Mouse (Mus musculus) heart, embryonic 12.5 days (tissue): ENCODE data around the gene Rnf43. TPM values are rescaled to one million over a fixed set of nuclear protein-coding genes. Genes with fewer than 3 reads are reported as not detected.

Experiments used
- ATAC-seq: fragments of 200-750 bp; cut with Nextera tagmentation; 2 replicates; pipeline ENCODE4 v1.8.0; 2017; ENCODE audit warnings: moderate TSS enrichment, moderate library complexity; ENCODE audit not compliant: insufficient number of reproducible peaks, low FRiP score
- H3K27ac ChIP-seq: fragments of 300-500 bp; sonication (generic); 2 replicates; pipeline ENCODE4 v1.5.1; 2016; ENCODE audit warnings: mild to moderate bottlenecking, moderate library complexity; ENCODE audit not compliant: poor library complexity, severe bottlenecking
- H3K27me3 ChIP-seq: fragments of 300-500 bp; sonication (generic); replicated peaks from 2 replicates; pipeline ENCODE4 v1.6.1; 2016; ENCODE audit warnings: mild to moderate bottlenecking, moderate library complexity
- H3K36me3 ChIP-seq: fragments of 300-500 bp; sonication (generic); 2 replicates; pipeline ENCODE4 v1.6.1; 2016; ENCODE audit warnings: mild to moderate bottlenecking, moderate library complexity
- H3K4me1 ChIP-seq: fragments of 300-500 bp; sonication (generic); replicated peaks from 2 replicates; pipeline ENCODE4 v1.6.1; 2016; ENCODE audit warnings: mild to moderate bottlenecking
- H3K4me2 ChIP-seq: fragments of 300-500 bp; sonication (generic); 2 replicates; pipeline ENCODE4 v1.6.1; 2016; ENCODE audit warnings: mild to moderate bottlenecking, moderate library complexity
- H3K4me3 ChIP-seq: fragments of 300-500 bp; sonication (generic); 2 replicates; pipeline ENCODE4 v1.5.1; 2016; ENCODE audit warnings: mild to moderate bottlenecking
- H3K9ac ChIP-seq: fragments of 300-500 bp; sonication (generic); 2 replicates; pipeline ENCODE4 v1.6.1; 2016; ENCODE audit warnings: mild to moderate bottlenecking, moderate library complexity
- H3K9me3 ChIP-seq: fragments of 300-500 bp; sonication (generic); replicated peaks from 2 replicates; pipeline ENCODE4 v1.6.1; 2016; ENCODE audit warnings: mild to moderate bottlenecking, moderate library complexity
- WGBS: fragments of 180-500 bp; shearing (Covaris S2); methylation state at CpG from one replicate; pipeline ENCODE4 v1.1.7; 2016; 5-methylcytosine and 5-hydroxymethylcytosine counted together
- polyA plus RNA-seq: library from polyadenylated mRNA; unstranded; fragments of >200 nt; fragmentation: Nextera tagmentation; extraction: Ambion mirVana; gene quantifications from 2 replicates; pipeline ENCODE4 v1.2.1, GENCODE M21; 2016

Gene Rnf43
- polyA plus RNA-seq, 1 experiment from 2014 or later = 1.9 TPM

DNA sequence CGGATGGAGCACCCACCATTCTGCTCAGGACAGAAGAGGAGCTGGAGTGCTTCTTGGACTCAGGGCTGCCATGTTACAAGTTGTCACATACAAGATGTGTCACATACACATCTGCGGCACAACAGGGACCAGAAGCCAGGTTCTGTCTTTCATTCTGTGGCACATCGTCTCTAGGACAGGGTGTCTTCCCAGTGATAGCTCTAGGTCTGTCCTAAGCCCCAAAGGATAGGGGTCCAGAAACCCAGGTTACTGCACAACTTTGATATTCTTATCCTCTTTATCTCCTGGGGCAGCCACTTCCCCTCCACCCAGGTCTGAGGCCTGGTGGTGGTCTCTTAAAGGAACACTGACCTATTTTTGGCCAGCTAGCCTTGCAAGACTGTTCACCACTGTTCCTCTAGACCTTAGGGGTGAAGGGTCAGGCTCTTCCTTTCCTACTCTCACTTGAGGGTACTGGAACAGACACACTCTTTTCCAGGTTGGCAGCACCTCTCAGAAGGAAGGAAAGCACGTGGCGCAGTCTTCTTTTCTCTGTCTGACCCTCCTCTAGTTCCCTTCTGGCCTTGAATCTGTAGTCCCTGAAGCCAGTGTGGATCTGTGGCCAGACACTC lies 91.5 kb downstream of the Rnf43 start:
- no peak overlapping the region for H3K27ac ChIP-seq
- H3K4me2 ChIP-seq = 0 out of 2 replicates have a peak overlapping the region, but pooled peaks have one; percentile 6

GRCm38 (mm10) chr11:87754603-87755002 lies 92.1 kb downstream of the Rnf43 start:
- 59% methylated on average over 5 of the region's 5 CpGs for WGBS
- no peak for ATAC-seq
- no peaks in the 10 kb centered on the region for H3K36me3 ChIP-seq
- H3K9ac ChIP-seq = no peak overlapping the region
- no peak overlapping the region for H3K4me2 ChIP-seq
- H3K27me3 ChIP-seq = peaks cover 3% of the 10 kb centered on the region
- no peaks in the 10 kb centered on the region for H3K9me3 ChIP-seq
- peaks cover 10% of the 10 kb centered on the region; the same call in 1 of the 2 replicates for H3K4me1 ChIP-seq
- H3K27ac ChIP-seq = no peak overlapping the region
- no peak overlapping the region for H3K4me3 ChIP-seq

More for the DNA sequence above, 91.5 kb downstream of the Rnf43 start:
- WGBS = 60% methylated on average over 5 of the region's 5 CpGs
- Histone ChIP-seq H3K27me3 (peaks cover 7% of the 10 kb centered on the region), H3K4me1 (peaks cover 10% of the 10 kb centered on the region; the same call in 1 of the 2 replicates), H3K9me3 (no peaks in the 10 kb centered on the region), H3K36me3 (no peaks in the 10 kb centered on the region), H3K4me3 (no peak overlapping the region), H3K9ac (no peak overlapping the region)
- no peak for ATAC-seq

- ATAC-seq = peak; percentile 86
- no peak overlapping the region for H3K27ac ChIP-seq
- WGBS = 65% methylated on average over 17 of the region's 17 CpGs
- no peaks in the 10 kb centered on the region for H3K36me3 ChIP-seq
- no peaks in the 10 kb centered on the region for H3K9me3 ChIP-seq
- peak overlapping the region; percentile 26 for H3K4me3 ChIP-seq
- H3K9ac ChIP-seq = no peak overlapping the region
- H3K27me3 ChIP-seq = peaks cover 11% of the 10 kb centered on the region
- peaks cover 10% of the 10 kb centered on the region; the same call in 1 of the 2 replicates for H3K4me1 ChIP-seq
- H3K4me2 ChIP-seq = 0 out of 2 replicates have a peak overlapping the region, but pooled peaks have one; percentile 6
Observed at GRCm38 (mm10) chr11:87755360-87756017, 93.0 kb downstream of the Rnf43 start.

DNA sequence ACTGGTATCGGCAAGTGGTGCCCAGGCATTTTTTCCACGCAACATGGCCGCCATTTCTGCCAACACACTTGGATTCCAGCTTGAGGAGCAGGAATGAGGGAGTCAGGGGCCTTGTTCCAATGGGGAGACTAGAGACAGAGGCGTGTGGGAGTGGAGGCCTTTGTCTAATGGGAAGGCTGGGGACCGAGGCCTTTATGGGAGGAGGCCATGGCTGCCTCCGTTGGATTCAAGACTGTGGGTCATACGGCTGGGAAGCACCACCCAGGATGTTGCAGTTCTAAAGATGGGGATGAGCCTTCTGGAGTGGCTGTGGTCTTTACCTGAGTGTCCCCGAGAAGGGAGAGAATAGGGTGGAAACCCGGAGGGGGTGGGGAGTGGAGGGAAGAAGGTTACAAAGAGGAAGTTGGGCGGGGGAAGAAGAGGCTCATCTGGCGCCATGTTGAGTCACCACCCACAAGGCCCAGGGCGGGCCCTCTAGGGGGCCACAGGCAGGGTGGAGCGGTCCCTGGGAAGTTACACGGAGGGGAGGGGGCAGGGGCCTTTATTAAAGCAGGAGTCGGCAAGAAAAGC lies 93.8 kb downstream of the Rnf43 start:
- Histone ChIP-seq H3K4me1 (peaks cover 10% of the 10 kb centered on the region; the same call in 1 of the 2 replicates), H3K4me2 (peak overlapping the region; percentile 12; the same call in 1 of the 2 replicates), H3K9ac (0 out of 2 replicates have a peak overlapping the region, but pooled peaks have one; percentile 32), H3K36me3 (no peaks in the 10 kb centered on the region), H3K4me3 (peak overlapping the region; percentile 26), H3K9me3 (no peaks in the 10 kb centered on the region), H3K27ac (peak overlapping the region; percentile 42), H3K27me3 (peaks cover 20% of the 10 kb centered on the region)
- WGBS = 75% methylated on average over 15 of the region's 15 CpGs
- peak; percentile 80 for ATAC-seq

- Histone ChIP-seq H3K4me3 (peak overlapping the region; percentile 26), H3K9me3 (no peaks in the 10 kb centered on the region), H3K27me3 (peaks cover 29% of the 10 kb centered on the region), H3K4me1 (peaks cover 10% of the 10 kb centered on the region; the same call in 1 of the 2 replicates), H3K27ac (0 out of 2 replicates have a peak overlapping the region, but pooled peaks have one; percentile 42), H3K4me2 (peak overlapping the region; percentile 12; the same call in 1 of the 2 replicates), H3K9ac (no peak overlapping the region), H3K36me3 (no peaks in the 10 kb centered on the region)
- 79% methylated on average over 25 of the region's 25 CpGs for WGBS
- no peak for ATAC-seq
Observed at GRCm38 (mm10) chr11:87757001-87757954, 94.8 kb downstream of the Rnf43 start.

DNA sequence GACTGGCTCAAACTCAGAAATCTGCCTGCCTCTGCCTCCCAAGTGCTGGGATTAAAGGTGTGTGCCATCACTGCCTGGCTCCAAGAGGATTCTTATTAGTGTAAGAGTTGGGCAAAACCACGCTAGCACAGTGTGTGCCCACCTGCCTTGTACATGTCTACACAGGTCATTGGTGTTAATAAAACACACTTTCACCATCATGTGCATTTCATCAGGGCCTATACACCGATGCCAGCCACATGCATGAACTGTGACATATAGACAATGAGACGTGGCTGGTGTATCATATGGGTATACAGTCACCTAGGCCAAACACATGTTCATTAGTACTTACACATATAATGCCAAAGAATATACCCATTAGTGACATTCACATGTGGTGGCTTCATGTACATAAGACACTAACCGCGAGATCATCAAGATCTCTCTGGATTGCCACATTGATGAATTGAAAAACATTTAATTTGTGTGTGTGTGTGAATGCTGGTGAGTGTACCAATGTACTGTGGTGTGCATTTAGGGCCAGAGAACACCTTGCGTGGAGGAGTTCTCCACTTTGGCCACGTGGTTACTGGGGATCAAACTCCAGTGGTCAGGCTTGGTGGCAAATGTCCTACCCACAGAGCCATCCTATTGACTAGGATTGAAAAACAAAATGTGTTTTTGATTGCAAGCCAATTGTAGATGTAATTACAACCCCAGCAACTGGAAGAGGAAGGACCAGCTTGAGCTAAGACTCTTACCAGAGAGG lies 95.8 kb downstream of the Rnf43 start:
- Histone ChIP-seq H3K27me3 (peaks cover 40% of the 10 kb centered on the region), H3K4me1 (peaks cover 12% of the 10 kb centered on the region), H3K9ac (no peak overlapping the region), H3K36me3 (no peaks in the 10 kb centered on the region), H3K9me3 (no peaks in the 10 kb centered on the region), H3K4me2 (no peak overlapping the region), H3K4me3 (no peak overlapping the region), H3K27ac (no peak overlapping the region)
- 79% methylated on average over 7 of the region's 7 CpGs for WGBS
- ATAC-seq = no peak

DNA sequence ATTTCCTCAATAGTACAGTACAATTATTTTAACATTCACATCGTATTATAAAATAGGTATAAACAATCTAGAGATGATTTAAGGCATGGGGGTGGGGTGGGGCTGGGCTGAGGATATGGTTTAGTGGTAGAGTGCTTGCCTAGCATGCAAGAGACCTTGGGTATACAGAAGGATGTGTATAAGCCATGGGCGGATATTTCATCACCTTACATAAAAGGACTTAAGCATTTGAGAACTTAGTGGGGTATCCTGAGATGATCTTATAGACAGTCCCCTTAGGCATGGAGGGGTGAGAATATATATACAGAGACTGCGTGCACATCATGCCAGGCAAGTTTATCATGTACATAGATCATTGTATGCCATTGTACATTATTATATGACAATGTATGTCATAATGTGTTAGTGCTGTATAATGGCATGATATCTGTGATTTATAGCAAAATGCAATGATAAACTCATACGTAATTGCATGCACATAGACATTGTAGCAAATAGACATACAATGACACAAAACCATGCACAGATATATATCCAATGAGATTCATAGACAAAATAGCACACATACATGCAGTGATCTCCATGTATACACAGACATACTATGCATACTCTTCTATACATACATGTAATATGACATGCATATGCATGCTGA lies 96.6 kb downstream of the Rnf43 start:
- H3K4me2 ChIP-seq = no peak overlapping the region
- WGBS = 61% methylated on average over 4 of the region's 4 CpGs
- peaks cover 16% of the 10 kb centered on the region for H3K4me1 ChIP-seq
- H3K27me3 ChIP-seq = peaks cover 47% of the 10 kb centered on the region
- H3K27ac ChIP-seq = no peak overlapping the region
- no peak for ATAC-seq
- no peak overlapping the region for H3K9ac ChIP-seq
- H3K36me3 ChIP-seq = no peaks in the 10 kb centered on the region
- H3K9me3 ChIP-seq = no peaks in the 10 kb centered on the region
- no peak overlapping the region for H3K4me3 ChIP-seq

DNA sequence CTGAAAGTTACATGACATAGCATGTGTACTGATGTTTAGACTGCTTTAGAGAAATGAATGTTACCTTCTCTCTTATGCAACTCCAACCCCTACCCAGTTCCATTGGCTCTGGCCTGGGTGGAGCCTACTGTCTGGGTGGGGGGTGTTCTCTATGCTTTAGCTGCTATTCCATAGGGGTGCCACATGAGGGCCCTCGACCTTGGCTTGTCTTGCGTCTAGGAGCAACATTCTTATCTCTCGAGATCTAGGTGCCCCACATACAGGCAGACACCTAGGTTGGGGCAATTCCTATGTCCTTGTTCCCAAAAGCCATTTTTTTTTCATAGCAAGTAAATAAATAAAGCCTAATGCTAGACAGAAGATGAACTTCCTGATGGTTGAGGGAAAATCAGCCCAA lies 97.1 kb downstream of the Rnf43 start:
- H3K4me2 ChIP-seq = no peak overlapping the region
- no peak overlapping the region for H3K27ac ChIP-seq
- peaks cover 52% of the 10 kb centered on the region for H3K27me3 ChIP-seq
- H3K9me3 ChIP-seq = no peaks in the 10 kb centered on the region
- H3K4me3 ChIP-seq = no peak overlapping the region
- ATAC-seq = no peak
- H3K9ac ChIP-seq = no peak overlapping the region
- WGBS = 2% methylated on average over 3 of the region's 3 CpGs
- H3K4me1 ChIP-seq = peaks cover 16% of the 10 kb centered on the region
- no peaks in the 10 kb centered on the region for H3K36me3 ChIP-seq

GRCm38 (mm10) chr11:87760301-87761081 lies 98.0 kb downstream of the Rnf43 start, which contains the start of gene Tspoap1:
Gene Tspoap1 (plus strand): TSS chr11:87760541.
- H3K9ac ChIP-seq = no peak within 1 kb of the TSS
- 11% methylated on average over 23 of the region's 23 CpGs for WGBS
- no peaks in the 10 kb centered on the region for H3K9me3 ChIP-seq
- no peak for ATAC-seq
- no peak within 1 kb of the TSS for H3K4me3 ChIP-seq
- peaks cover 16% of the 10 kb centered on the region for H3K4me1 ChIP-seq
- peaks cover 61% of the 10 kb centered on the region for H3K27me3 ChIP-seq
- H3K4me2 ChIP-seq = no peak within 1 kb of the TSS
- H3K36me3 ChIP-seq = no peaks in the 10 kb centered on the region
- H3K27ac ChIP-seq = no peak within 1 kb of the TSS
